ENCODE assay signal across 8 mouse cellular contexts in genomic region chr12:54694847-54695510, GRCm38 (mm10). TPM values are rescaled to one million over a fixed set of nuclear protein-coding genes. Genes with fewer than 3 reads are reported as not detected.
DNase-seq lines count a peak whose midpoint lies in the region; ATAC-seq and TF ChIP-seq lines count a peak whose summit lies in the region.

No protein-coding gene starts in this region.

- ATAC-seq in lung, embryonic 16.5 days (ENCODE audit: low read depth): no peak

- no peaks in the 10 kb centered on the region for H3K9me3 ChIP-seq in lung, embryonic 16.5 days (ENCODE audit: control insufficient read depth, low read length)
- no peaks in the 10 kb centered on the region for H3K9me3 ChIP-seq in forebrain, embryonic 10.5 days
- no peaks in the 10 kb centered on the region for H3K9me3 ChIP-seq in limb, embryonic 10.5 days (replicated peaks)

- H3K4me3 ChIP-seq in lung, embryonic 16.5 days (ENCODE audit: low read length): peak overlapping the region; percentile 95
- H3K4me3 ChIP-seq in forebrain, embryonic 10.5 days: peak overlapping the region; percentile 88
- peak overlapping the region; percentile 86 for H3K4me3 ChIP-seq in limb, embryonic 10.5 days
- H3K4me3 ChIP-seq in olfactory bulb, adult 2 months (ENCODE audit: insufficient read depth, low read depth, low read length): peak overlapping the region; percentile 94

- WGBS in lung, embryonic 16.5 days: 34% methylated on average over 12 of the region's 12 CpGs
- WGBS in forebrain, embryonic 10.5 days: 38% methylated on average over 12 of the region's 12 CpGs
- 38% methylated on average over 12 of the region's 12 CpGs for WGBS in limb, embryonic 10.5 days
- 26% methylated on average over 12 of the region's 12 CpGs for WGBS in olfactory bulb, adult 2 months

- H3K9ac ChIP-seq in lung, embryonic 16.5 days (ENCODE audit: low read length): peak overlapping the region; percentile 92

- no peak for TF ChIP-seq CTCF in olfactory bulb, adult 2 months (IDR thresholded peaks at IDR 0.05; ENCODE audit: insufficient read depth, low read depth, low read length)

- peaks cover 10% of the 10 kb centered on the region; the same call in 1 of the 2 replicates for H3K36me3 ChIP-seq in lung, embryonic 16.5 days (ENCODE audit: control insufficient read depth, insufficient read depth, low read length)
- H3K36me3 ChIP-seq in forebrain, embryonic 10.5 days (replicated peaks): peaks cover 29% of the 10 kb centered on the region
- peaks cover 25% of the 10 kb centered on the region for H3K36me3 ChIP-seq in limb, embryonic 10.5 days

- no peak for TF ChIP-seq POLR2A in olfactory bulb, adult 2 months (IDR thresholded peaks at IDR 0.05; ENCODE audit: insufficient read depth, low read depth, low read length)

- no peak for DNase-seq in lung, postnatal 10 days
- no peak for DNase-seq in forebrain, embryonic 10.5 days (ENCODE audit: extremely low spot score, low spot score)
- no peak for DNase-seq in limb, embryonic 10.5 days (ENCODE audit: low spot score)
- DNase-seq in B cell, adult 2 months: no peak
- DNase-seq in gastrocnemius, adult 18-20 months (ENCODE audit: low spot score): no peak
- no peak for DNase-seq in kidney, adult 11 months

- H3K4me2 ChIP-seq in lung, embryonic 16.5 days (ENCODE audit: low read depth, low read length): peak overlapping the region; percentile 82

- H3K4me1 ChIP-seq in lung, embryonic 16.5 days (replicated peaks; ENCODE audit: control insufficient read depth, insufficient read depth, low read length): peaks cover 3% of the 10 kb centered on the region
- peaks cover 11% of the 10 kb centered on the region for H3K4me1 ChIP-seq in forebrain, embryonic 10.5 days
- 0 out of 2 replicates have a peak, but pooled peaks cover 3% of the 10 kb centered on the region for H3K4me1 ChIP-seq in limb, embryonic 10.5 days
- peaks cover 5% of the 10 kb centered on the region for H3K4me1 ChIP-seq in olfactory bulb, adult 2 months (ENCODE audit: control insufficient read depth, insufficient read depth, low read length)

- H3K27ac ChIP-seq in lung, embryonic 16.5 days (ENCODE audit: low read length): peak overlapping the region; percentile 98
- peak overlapping the region; percentile 94 for H3K27ac ChIP-seq in forebrain, embryonic 10.5 days
- H3K27ac ChIP-seq in limb, embryonic 10.5 days: peak overlapping the region; percentile 95
- H3K27ac ChIP-seq in olfactory bulb, adult 2 months (ENCODE audit: insufficient read depth, low read depth, low read length): peak overlapping the region; percentile 83

- no peaks in the 10 kb centered on the region for H3K27me3 ChIP-seq in lung, embryonic 16.5 days (ENCODE audit: control insufficient read depth, insufficient read depth, low read depth, low read length)
- no peaks in the 10 kb centered on the region for H3K27me3 ChIP-seq in forebrain, embryonic 10.5 days (ENCODE audit: poor library complexity, severe bottlenecking)
- no peaks in the 10 kb centered on the region for H3K27me3 ChIP-seq in limb, embryonic 10.5 days (ENCODE audit: low read depth, poor library complexity, severe bottlenecking)

RNA-seq across cellular contexts. Expression of gene Eapp, which starts 0.7 kb away (rescaled TPM):
- polyA plus RNA-seq in lung, embryonic 16.5 days (2015; fragmentation: Nextera tagmentation; extraction: Ambion mirVana): 61.8 and 62.7 TPM in 2 replicates
- polyA plus RNA-seq in forebrain, embryonic 10.5 days (2016; fragmentation: Nextera tagmentation; extraction: Ambion mirVana): 69.7 and 74.0 TPM in 2 replicates
- 62.7 and 69.8 TPM in 2 replicates for polyA plus RNA-seq in limb, embryonic 10.5 days (2016; fragmentation: Nextera tagmentation; extraction: Ambion mirVana)
- 146 TPM in 1 of 2 replicates, not detected in the other for polyA plus RNA-seq in olfactory bulb, adult 2 months (2012; ENCODE audit: insufficient read depth, insufficient read length, low replicate concordance, missing spikeins)
- 10 to 100 TPM; 17.1 to 18.5 TPM for total RNA-seq in gastrocnemius, adult 18-20 months (2021)

RNA-seq across cellular contexts. Expression of gene Sptssa, which starts 38.6 kb away (rescaled TPM):
- 198 and 203 TPM in 2 replicates for polyA plus RNA-seq in lung, embryonic 16.5 days (2015; fragmentation: Nextera tagmentation; extraction: Ambion mirVana)
- polyA plus RNA-seq in forebrain, embryonic 10.5 days (2016; fragmentation: Nextera tagmentation; extraction: Ambion mirVana): 163 and 165 TPM in 2 replicates
- 130 and 143 TPM in 2 replicates for polyA plus RNA-seq in limb, embryonic 10.5 days (2016; fragmentation: Nextera tagmentation; extraction: Ambion mirVana)
- not detected in 2 replicates for polyA plus RNA-seq in olfactory bulb, adult 2 months (2012; ENCODE audit: insufficient read depth, insufficient read length, low replicate concordance, missing spikeins)
- total RNA-seq in gastrocnemius, adult 18-20 months (2021): 10 to 100 TPM; 15.8 TPM

Comparison
In these comparisons a context has a peak if more than half of its experiments do, and no peak if none do; other contexts are left out.
1. RNA of gene Sptssa, which starts 38.6 kb away (polyA plus RNA-seq): 198 to 203 TPM in lung, embryonic 16.5 days, 163 to 165 TPM in forebrain, embryonic 10.5 days and 130 to 143 TPM in limb, embryonic 10.5 days; not detected in olfactory bulb, adult 2 months; every median in the first group is over 100 times any median in the second.
2. Peak in every context shown above with its lines, with median percentiles within 50 percentile points of each other: H3K27ac ChIP-seq and H3K4me3 ChIP-seq.